Mouse (Mus musculus) MEL (cell line): ENCODE measurements around the gene Clic4. TPM values are rescaled to one million over a fixed set of nuclear protein-coding genes. Genes with fewer than 3 reads are reported as not detected.

ENCODE experiments used
- DNase-seq: peaks from one replicate; pipeline ENCODE4 v3.0.0; 2011; ENCODE audit warnings: low read depth, low spot score
- H3K27ac ChIP-seq: 2 replicates; pipeline ENCODE4 v1.5.1; 2012; ENCODE audit warnings: low read depth, mild to moderate bottlenecking, control low read depth, low read length, moderate library complexity; ENCODE audit not compliant: control insufficient read depth
- H3K27me3 ChIP-seq, 2 experiments: fragments of 150-350 bp in 1 of 2; sonication (generic) in 1 of 2; 2 replicates each; pipeline ENCODE4 v1.6.1; 2012; ENCODE audit warnings: low read length in 2 of 2, mild to moderate bottlenecking in 2 of 2, improper control_type of control experiment in 1 of 2, moderate library complexity in 1 of 2; ENCODE audit not compliant: insufficient read depth in 2 of 2, control insufficient read depth in 1 of 2
- H3K36me3 ChIP-seq, 2 experiments: 2 replicates each; pipeline ENCODE4 v1.6.1; 2012 to 2014; ENCODE audit warnings: low read length in 2 of 2, improper control_type of control experiment in 1 of 2, inconsistent platforms in 1 of 2, mild to moderate bottlenecking in 1 of 2; ENCODE audit not compliant: insufficient read depth in 2 of 2, control insufficient read depth in 1 of 2
- H3K4me1 ChIP-seq, 2 experiments: fragments of 150-350 bp in 1 of 2; sonication (generic) in 1 of 2; 2 replicates each; pipeline ENCODE4 v1.6.1; 2012; ENCODE audit warnings: low read length in 2 of 2, improper control_type of control experiment in 1 of 2, mild to moderate bottlenecking in 1 of 2; ENCODE audit not compliant: insufficient read depth in 2 of 2, control insufficient read depth in 1 of 2
- H3K4me3 ChIP-seq, 2 experiments: fragments of 150-350 bp in 1 of 2; sonication (generic) in 1 of 2; 2 replicates each; pipeline ENCODE4 v1.5.1; 2012; ENCODE audit warnings: low read depth in 2 of 2, low read length in 2 of 2, mild to moderate bottlenecking in 2 of 2, moderate library complexity in 2 of 2, control low read depth in 1 of 2, improper control_type of control experiment in 1 of 2; ENCODE audit not compliant: control insufficient read depth in 1 of 2, insufficient read depth in 1 of 2
- H3K79me2 ChIP-seq: 2 replicates; pipeline ENCODE4 v1.6.1; 2012; ENCODE audit warnings: mild to moderate bottlenecking, low read length, moderate library complexity; ENCODE audit not compliant: control insufficient read depth, poor library complexity, insufficient read depth
- H3K9ac ChIP-seq: 2 replicates; pipeline ENCODE4 v1.6.1; 2012; ENCODE audit warnings: low read depth, mild to moderate bottlenecking, control low read depth, low read length, moderate library complexity; ENCODE audit not compliant: control insufficient read depth, poor library complexity, severe bottlenecking
- H3K9me3 ChIP-seq: fragments of 150-350 bp; sonication (generic); replicated peaks from 2 replicates; pipeline ENCODE4 v1.6.1; 2012; ENCODE audit warnings: mild to moderate bottlenecking, low read length, improper control_type of control experiment, moderate library complexity; ENCODE audit not compliant: insufficient read depth
- CTCF ChIP-seq, 3 experiments: IDR thresholded peaks in 2 of 3; conservative IDR thresholded peaks in 1 of 3; 2 replicates each; pipeline ENCODE4 v1.5.1; 2011 to 2012; ENCODE audit warnings: low read length in 3 of 3, low read depth in 2 of 3, mild to moderate bottlenecking in 2 of 3, improper control_type of control experiment in 1 of 3, inconsistent platforms in 1 of 3, mixed read lengths in 1 of 3, moderate library complexity in 1 of 3; ENCODE audit not compliant: control insufficient read depth in 1 of 3, insufficient read depth in 1 of 3, poor library complexity in 1 of 3, severe bottlenecking in 1 of 3
- E2F4 ChIP-seq: IDR thresholded peaks from 2 replicates; pipeline ENCODE4 v1.6.1; 2011; ENCODE audit warnings: low read depth, low read length, improper control_type of control experiment, borderline replicate concordance
- ELF1 ChIP-seq: IDR thresholded peaks from 2 replicates; pipeline ENCODE4 v1.6.1; 2014; ENCODE audit warnings: low read depth, mild to moderate bottlenecking, inconsistent platforms, low read length, improper control_type of control experiment, moderate library complexity
- ETS1 ChIP-seq: IDR thresholded peaks from 2 replicates; pipeline ENCODE4 v1.6.1; 2012; ENCODE audit warnings: low read depth, mild to moderate bottlenecking, inconsistent platforms, low read length, improper control_type of control experiment, moderate library complexity
- GATA1 ChIP-seq: IDR thresholded peaks from 2 replicates; pipeline ENCODE4 v1.6.1; 2011; ENCODE audit warnings: low read depth, low read length, improper control_type of control experiment
- HCFC1 ChIP-seq: IDR thresholded peaks from 2 replicates; pipeline ENCODE4 v1.6.1; 2012; ENCODE audit warnings: low read depth, mild to moderate bottlenecking, inconsistent platforms, low read length, improper control_type of control experiment, moderate library complexity
- JUND ChIP-seq: IDR thresholded peaks from 2 replicates; pipeline ENCODE4 v1.6.1; 2011; ENCODE audit warnings: low read depth, mild to moderate bottlenecking, improper control_type of control experiment, low read length
- MAX ChIP-seq: IDR thresholded peaks from 2 replicates; pipeline ENCODE4 v1.6.1; 2011; ENCODE audit warnings: low read length, improper control_type of control experiment
- MAZ ChIP-seq: IDR thresholded peaks from 2 replicates; pipeline ENCODE4 v1.6.1; 2012; ENCODE audit warnings: low read depth, mild to moderate bottlenecking, inconsistent platforms, low read length, improper control_type of control experiment
- MXI1 ChIP-seq: IDR thresholded peaks from 2 replicates; pipeline ENCODE4 v1.6.1; 2011; ENCODE audit warnings: mild to moderate bottlenecking, low read depth, low read length, improper control_type of control experiment
- MYB ChIP-seq: IDR thresholded peaks from 2 replicates; pipeline ENCODE4 v1.6.1; 2011; ENCODE audit warnings: mild to moderate bottlenecking, low read depth, low read length, improper control_type of control experiment
- NRF1 ChIP-seq: IDR thresholded peaks from 2 replicates; pipeline ENCODE4 v1.6.1; 2014; ENCODE audit warnings: low read depth, mild to moderate bottlenecking, inconsistent platforms, low read length, improper control_type of control experiment, moderate library complexity; ENCODE audit not compliant: poor library complexity, insufficient read depth, severe bottlenecking
- RCOR1 ChIP-seq: IDR thresholded peaks from 2 replicates; pipeline ENCODE4 v1.6.1; 2012; ENCODE audit warnings: low read depth, mild to moderate bottlenecking, inconsistent platforms, low read length, improper control_type of control experiment
- SIN3A ChIP-seq: IDR thresholded peaks from 2 replicates; pipeline ENCODE4 v1.6.1; 2012; ENCODE audit warnings: low read length, improper control_type of control experiment, inconsistent platforms
- SMC3 ChIP-seq: IDR thresholded peaks from 2 replicates; pipeline ENCODE4 v1.6.1; 2011; ENCODE audit warnings: low read depth, low read length, improper control_type of control experiment
- TAL1 ChIP-seq: IDR thresholded peaks from 2 replicates; pipeline ENCODE4 v1.6.1; 2012; ENCODE audit warnings: mild to moderate bottlenecking, inconsistent platforms, low read length, moderate library complexity, mixed read lengths
- TCF12 ChIP-seq: IDR thresholded peaks from 2 replicates; pipeline ENCODE4 v1.6.1; 2014; ENCODE audit warnings: low read depth, mild to moderate bottlenecking, inconsistent platforms, low read length, improper control_type of control experiment, moderate library complexity
- UBTF ChIP-seq: IDR thresholded peaks from 2 replicates; pipeline ENCODE4 v1.6.1; 2012; ENCODE audit warnings: low read depth, mild to moderate bottlenecking, inconsistent platforms, low read length, improper control_type of control experiment, moderate library complexity, borderline replicate concordance; ENCODE audit not compliant: insufficient read depth
- USF1 ChIP-seq: IDR thresholded peaks from 2 replicates; pipeline ENCODE4 v1.6.1; 2014; ENCODE audit warnings: low read depth, mild to moderate bottlenecking, inconsistent platforms, low read length, improper control_type of control experiment, moderate library complexity
- ZMIZ1 ChIP-seq: IDR thresholded peaks from 2 replicates; pipeline ENCODE4 v1.6.1; 2012; ENCODE audit warnings: low read depth, mild to moderate bottlenecking, inconsistent platforms, low read length, improper control_type of control experiment, moderate library complexity
- ZNF384 ChIP-seq: IDR thresholded peaks from 2 replicates; pipeline ENCODE4 v1.6.1; 2012; ENCODE audit warnings: low read depth, mild to moderate bottlenecking, inconsistent platforms, low read length, improper control_type of control experiment
- polyA plus RNA-seq, 2 experiments: library from polyadenylated mRNA; stranded (reverse) in 1 of 2; unstranded in 1 of 2; fragments of >175 nt in 1 of 2; fragments of >200 nt in 1 of 2; gene quantifications; 2 replicates each; pipeline versions ENCODE4 v1.2.1 to v1.2.4; 2012; ENCODE audit warnings: low replicate concordance in 2 of 2, low read depth in 1 of 2; ENCODE audit not compliant: insufficient read length in 2 of 2, insufficient read depth in 1 of 2, missing spikeins in 1 of 2
- total RNA-seq: library from RNA; depleted of rRNA; stranded (reverse); fragments of 300-350 nt; gene quantifications from 2 replicates; pipeline ENCODE4 v1.2.3, GENCODE M21; 2012

Clic4 gene
- total and polyA plus RNA-seq, 3 experiments = 32.9 to 274 (median 83.8) TPM

GRCm38 (mm10) chr4:135229871-135230270 lies 42.7 kb downstream of the Clic4 start:
- no peak for TF ChIP-seq SMC3
- no peak for TF ChIP-seq ZMIZ1
- no peak for TF ChIP-seq JUND
- no peak for TF ChIP-seq RCOR1
- TF ChIP-seq SIN3A = no peak
- no peak for TF ChIP-seq TCF12
- TF ChIP-seq ETS1 = no peak
- TF ChIP-seq ZNF384 = no peak
- TF ChIP-seq MXI1 = no peak
- TF ChIP-seq TAL1 = no peak
- TF ChIP-seq MYB = no peak
- TF ChIP-seq MAX = no peak
- no peak for TF ChIP-seq ELF1
- TF ChIP-seq GATA1 = no peak
- no peak for TF ChIP-seq E2F4
- TF ChIP-seq NRF1 = no peak
- TF ChIP-seq UBTF = no peak
- no peak for TF ChIP-seq USF1
- Histone ChIP-seq H3K9me3 (no peaks in the 10 kb centered on the region), H3K79me2 (no peaks in the 10 kb centered on the region), H3K27ac (no peak overlapping the region), H3K36me3 (peaks cover 0 to 10% of the 10 kb centered on the region in 2 experiments; a peak in 2 of 4 replicates), H3K9ac (no peak overlapping the region), H3K4me1 (no peaks in the 10 kb centered on the region), H3K27me3 (no peaks in the 10 kb centered on the region), H3K4me3 (no peak overlapping the region)
- DNase-seq = no peak

GRCm38 (mm10) chr4:135228136-135228535 lies 44.5 kb downstream of the Clic4 start:
- Histone ChIP-seq H3K27me3 (no peaks in the 10 kb centered on the region), H3K79me2 (no peaks in the 10 kb centered on the region), H3K36me3 (peaks cover 0 to 14% of the 10 kb centered on the region in 2 experiments; a peak in 2 of 4 replicates), H3K9me3 (no peaks in the 10 kb centered on the region), H3K4me1 (no peaks in the 10 kb centered on the region), H3K9ac (no peak overlapping the region), H3K27ac (no peak overlapping the region), H3K4me3 (no peak overlapping the region)
- TF ChIP-seq SMC3 = no peak
- TF ChIP-seq CTCF (IDR thresholded peaks at IDR 0.05 in 2 of 3, conservative IDR thresholded peaks at IDR 0.05 in 1 of 3; ENCODE audit: control insufficient read depth in 1 of 3, insufficient read depth in 1 of 3, low read depth in 2 of 3, low read length in 3 of 3, poor library complexity in 1 of 3, severe bottlenecking in 1 of 3) = no peak
- TF ChIP-seq MAZ = no peak
- no peak for TF ChIP-seq MAX
- no peak for TF ChIP-seq RCOR1
- no peak for TF ChIP-seq UBTF
- no peak for TF ChIP-seq ZMIZ1
- no peak for TF ChIP-seq HCFC1
- DNase-seq = no peak
